ENCODE assay signal across 8 mouse cellular contexts in genomic region chr6:143099281-143099680, GRCm38 (mm10). TPM values are rescaled to one million over a fixed set of nuclear protein-coding genes. Genes with fewer than 3 reads are reported as not detected.
DNase-seq lines count a peak whose midpoint lies in the region; ATAC-seq lines count a peak whose summit lies in the region.

No protein-coding gene starts in this region.

- WGBS in heart, embryonic 11.5 days (ENCODE audit: insufficient replicate concordance), result 1% methylated on average over 32 of the region's 32 CpGs
- WGBS in kidney, embryonic 15.5 days, result under 1% methylated on average over 32 of the region's 32 CpGs

- no peaks in the 10 kb centered on the region for H3K27me3 ChIP-seq in heart, embryonic 11.5 days (ENCODE audit: control insufficient read depth, insufficient read depth, low read length)
- no peaks in the 10 kb centered on the region for H3K27me3 ChIP-seq in kidney, embryonic 15.5 days

- H3K36me3 ChIP-seq in heart, embryonic 11.5 days (ENCODE audit: control insufficient read depth, insufficient read depth, low read length), result no peaks in the 10 kb centered on the region
- H3K36me3 ChIP-seq in kidney, embryonic 15.5 days, result peaks cover 23% of the 10 kb centered on the region

- no peaks in the 10 kb centered on the region for H3K9me3 ChIP-seq in heart, embryonic 11.5 days (replicated peaks; ENCODE audit: control insufficient read depth, low read length)
- H3K9me3 ChIP-seq in kidney, embryonic 15.5 days (replicated peaks), result no peaks in the 10 kb centered on the region

- peaks cover 6% of the 10 kb centered on the region; the same call in 1 of the 2 replicates for H3K4me1 ChIP-seq in heart, embryonic 11.5 days (ENCODE audit: control insufficient read depth, insufficient read depth, low read length)
- peaks cover 14% of the 10 kb centered on the region; the same call in 1 of the 2 replicates for H3K4me1 ChIP-seq in kidney, embryonic 15.5 days

- ATAC-seq in heart, embryonic 11.5 days (replicated peaks; ENCODE audit: insufficient number of reproducible peaks, low FRiP score, low TSS enrichment), result peak; percentile 64
- peak; percentile 72 for ATAC-seq in kidney, embryonic 15.5 days (replicated peaks; ENCODE audit: low FRiP score)

- peak overlapping the region; percentile 91 for H3K9ac ChIP-seq in heart, embryonic 11.5 days (ENCODE audit: low read depth, low read length)
- peak overlapping the region; percentile 83 for H3K9ac ChIP-seq in kidney, embryonic 15.5 days

- H3K4me2 ChIP-seq in heart, embryonic 11.5 days, result peak overlapping the region; percentile 74
- peak overlapping the region; percentile 84 for H3K4me2 ChIP-seq in kidney, embryonic 15.5 days

- no peak for DNase-seq in heart, adult 9 months (ENCODE audit: low spot score in 2 of 2)
- DNase-seq in CD8-positive naive resting alpha-beta T cell, adult 2 months (ENCODE audit: low read depth in 2 of 2, low spot score in 2 of 2), result peak; percentile 33 to 39
- peak; percentile 37 for DNase-seq in c-Kit-positive CD71-positive TER-119-positive erythroid progenitor cells, embryonic 14.5 days (ENCODE audit: low spot score)
- DNase-seq in frontal cortex, postnatal 10 days (ENCODE audit: low spot score in 2 of 2), result peak; percentile 48 to 68
- peak; percentile 40 for DNase-seq in lung, postnatal 10 days
- DNase-seq in right cerebral cortex, postnatal 36 days (ENCODE audit: low spot score in 2 of 2), result peak; percentile 13 to 18

- H3K27ac ChIP-seq in heart, embryonic 11.5 days (ENCODE audit: low read depth, low read length), result peak overlapping the region; percentile 89
- H3K27ac ChIP-seq in kidney, embryonic 15.5 days, result peak overlapping the region; percentile 95

- H3K4me3 ChIP-seq in heart, embryonic 11.5 days (ENCODE audit: low read depth, low read length), result peak overlapping the region; percentile 95
- peak overlapping the region; percentile 89 for H3K4me3 ChIP-seq in kidney, embryonic 15.5 days (replicated peaks)

RNA-seq across cellular contexts. Expression of gene C2cd5, which starts 0.7 kb away (rescaled TPM):
- polyA plus RNA-seq in heart, embryonic 11.5 days (2014; fragmentation: Nextera tagmentation; extraction: Ambion mirVana), result 23.3 and 24.8 TPM in 2 replicates
- polyA plus RNA-seq in kidney, embryonic 15.5 days (2015; fragmentation: Nextera tagmentation; extraction: Ambion mirVana), result 31.5 and 34.3 TPM in 2 replicates

Comparison
In these comparisons a context has a peak if more than half of its experiments do, and no peak if none do; other contexts are left out.
1. DNase-seq: peak in CD8-positive naive resting alpha-beta T cell, adult 2 months (2 of 2), c-Kit-positive CD71-positive TER-119-positive erythroid progenitor cells, embryonic 14.5 days (single experiment), frontal cortex, postnatal 10 days (2 of 2), lung, postnatal 10 days (single experiment) and right cerebral cortex, postnatal 36 days (2 of 2); none in heart, adult 9 months (0 of 2).